Mouse (Mus musculus): ENCODE measurements around the gene Samd3.

Samd3 gene

DNA sequence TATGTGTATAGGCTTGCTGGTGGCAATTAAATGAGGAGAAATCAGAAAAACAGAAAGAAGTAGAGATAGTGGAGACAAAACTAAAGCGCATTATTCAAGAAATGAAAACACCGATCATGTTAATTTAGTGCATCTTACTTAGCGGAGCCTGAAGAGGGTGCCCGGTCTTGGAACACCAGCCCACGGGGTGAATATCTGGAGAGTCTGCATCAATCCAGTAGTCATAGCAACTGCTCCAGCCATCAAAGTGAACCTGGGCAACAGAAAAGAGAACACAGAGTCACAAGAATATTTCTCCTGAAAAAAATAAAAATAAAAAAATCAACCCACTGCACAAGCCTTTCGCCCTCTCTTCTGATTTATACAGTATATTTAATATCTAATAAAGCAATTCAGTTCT, 74.0 kb downstream of the Samd3 start:
- no peak for DNase-seq (ENCODE audit: low spot score)

DNA sequence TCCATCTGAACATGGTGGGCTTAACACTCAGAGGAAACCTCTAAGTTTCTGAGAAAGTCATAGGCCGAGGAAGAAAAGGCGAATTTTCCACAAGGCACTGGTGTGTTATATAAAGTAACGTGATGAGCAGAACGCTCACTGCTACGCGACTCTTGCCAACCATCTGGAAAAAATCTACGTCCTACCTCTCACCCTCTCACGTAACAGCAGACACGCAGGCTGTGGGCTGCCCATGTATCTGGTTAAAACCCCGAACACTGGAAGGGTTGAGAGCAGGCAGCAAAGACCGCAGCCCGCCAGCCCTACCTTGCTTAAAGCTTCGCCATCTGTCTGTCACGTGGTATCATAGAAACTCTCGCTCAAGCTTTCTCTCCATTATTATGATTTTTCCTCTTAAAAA, 84.8 kb downstream of the Samd3 start:
- DNase-seq (ENCODE audit: low spot score) = no peak

DNA sequence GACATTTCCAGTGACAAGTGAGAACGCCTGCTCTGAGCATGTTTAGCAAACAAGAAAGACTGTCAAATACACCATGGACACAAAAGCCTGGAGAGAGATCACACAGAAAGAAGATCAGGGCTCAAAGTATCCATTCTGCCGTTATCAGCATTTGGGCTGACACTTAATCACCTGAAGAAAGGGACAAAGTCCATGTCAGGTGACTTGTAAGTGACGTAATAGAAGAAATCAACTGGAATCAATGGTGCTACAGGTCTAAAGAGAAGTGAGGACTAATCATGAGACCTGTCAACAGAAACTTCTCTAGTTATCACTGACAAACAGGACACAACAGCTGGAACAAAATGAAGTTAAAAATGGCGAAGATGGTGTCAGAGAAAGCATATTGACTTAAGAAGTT, 91.2 kb downstream of the Samd3 start:
- DNase-seq (ENCODE audit: low spot score) = no peak
